Mouse (Mus musculus) forebrain, postnatal 0 days (tissue): Measurements from ENCODE around the gene Pgpep1l. TPM values are rescaled to one million over a fixed set of nuclear protein-coding genes. Genes with fewer than 3 reads are reported as not detected.
"Not testable (repeated sequence)": the region's sequence is repeated elsewhere in the genome, so short reads cannot be mapped to it uniquely, and the experiment has no call there.

Experiments
- ATAC-seq: fragments of 200-750 bp; cut with Nextera tagmentation; 2 replicates; pipeline ENCODE4 v1.8.0; 2017; ENCODE audit warnings: mild to moderate bottlenecking, moderate library complexity
- DNase-seq: peaks from one replicate; pipeline ENCODE4 v3.0.0-alpha.2; 2015
- H3K27ac ChIP-seq: fragments of 300-500 bp; sonication (generic); 2 replicates; pipeline ENCODE4 v1.5.1; 2014; ENCODE audit warnings: low read depth, mild to moderate bottlenecking, antibody characterized with exemption, low read length, moderate library complexity, mixed read lengths
- H3K27me3 ChIP-seq: fragments of 300-500 bp; sonication (generic); 2 replicates; pipeline ENCODE4 v1.6.1; 2014; ENCODE audit warnings: mild to moderate bottlenecking, low read length, mixed read lengths; ENCODE audit not compliant: insufficient read depth
- H3K36me3 ChIP-seq: fragments of 300-500 bp; sonication (generic); 2 replicates; pipeline ENCODE4 v1.6.1; 2014; ENCODE audit warnings: mild to moderate bottlenecking, moderate library complexity; ENCODE audit not compliant: insufficient read depth
- H3K4me1 ChIP-seq: fragments of 300-500 bp; sonication (generic); 2 replicates; pipeline ENCODE4 v1.6.1; 2014; ENCODE audit warnings: antibody characterized with exemption; ENCODE audit not compliant: insufficient read depth
- H3K4me2 ChIP-seq: fragments of 300-500 bp; sonication (generic); 2 replicates; pipeline ENCODE4 v1.6.1; 2014; ENCODE audit warnings: low read depth, mild to moderate bottlenecking, moderate library complexity
- H3K4me3 ChIP-seq: fragments of 300-500 bp; sonication (generic); 2 replicates; pipeline ENCODE4 v1.5.1; 2014; ENCODE audit warnings: low read depth, low read length, mixed read lengths
- H3K9ac ChIP-seq: fragments of 300-500 bp; sonication (generic); 2 replicates; pipeline ENCODE4 v1.6.1; 2014; ENCODE audit warnings: mild to moderate bottlenecking
- H3K9me3 ChIP-seq: fragments of 300-500 bp; sonication (generic); 2 replicates; pipeline ENCODE4 v1.6.1; 2016; ENCODE audit warnings: low read length
- CTCF ChIP-seq: sonication (generic); IDR thresholded peaks from 2 replicates; pipeline ENCODE4 v1.5.1; 2016; ENCODE audit warnings: antibody characterized with exemption, control low read depth, low read depth
- WGBS: fragments of 180-500 bp; shearing (Covaris S2); extraction: QIAGEN DNeasy Blood & Tissue Kit; methylation state at CpG from one replicate; pipeline ENCODE4 v1.1.7; 2014; 5-methylcytosine and 5-hydroxymethylcytosine counted together
- polyA plus RNA-seq: library from polyadenylated mRNA; unstranded; fragments of >200 nt; fragmentation: Nextera tagmentation; extraction: Ambion mirVana; gene quantifications from 2 replicates; pipeline ENCODE4 v1.2.1, GENCODE M21; 2015
- total RNA-seq: library from RNA; depleted of rRNA; stranded (reverse); fragments of >200 nt; gene quantifications from 2 replicates; pipeline ENCODE4 v1.2.3, GENCODE M21; 2014

Pgpep1l gene
- total and polyA plus RNA-seq, 2 experiments from 2014 or later = 1.0 TPM; not detected in 1

DNA sequence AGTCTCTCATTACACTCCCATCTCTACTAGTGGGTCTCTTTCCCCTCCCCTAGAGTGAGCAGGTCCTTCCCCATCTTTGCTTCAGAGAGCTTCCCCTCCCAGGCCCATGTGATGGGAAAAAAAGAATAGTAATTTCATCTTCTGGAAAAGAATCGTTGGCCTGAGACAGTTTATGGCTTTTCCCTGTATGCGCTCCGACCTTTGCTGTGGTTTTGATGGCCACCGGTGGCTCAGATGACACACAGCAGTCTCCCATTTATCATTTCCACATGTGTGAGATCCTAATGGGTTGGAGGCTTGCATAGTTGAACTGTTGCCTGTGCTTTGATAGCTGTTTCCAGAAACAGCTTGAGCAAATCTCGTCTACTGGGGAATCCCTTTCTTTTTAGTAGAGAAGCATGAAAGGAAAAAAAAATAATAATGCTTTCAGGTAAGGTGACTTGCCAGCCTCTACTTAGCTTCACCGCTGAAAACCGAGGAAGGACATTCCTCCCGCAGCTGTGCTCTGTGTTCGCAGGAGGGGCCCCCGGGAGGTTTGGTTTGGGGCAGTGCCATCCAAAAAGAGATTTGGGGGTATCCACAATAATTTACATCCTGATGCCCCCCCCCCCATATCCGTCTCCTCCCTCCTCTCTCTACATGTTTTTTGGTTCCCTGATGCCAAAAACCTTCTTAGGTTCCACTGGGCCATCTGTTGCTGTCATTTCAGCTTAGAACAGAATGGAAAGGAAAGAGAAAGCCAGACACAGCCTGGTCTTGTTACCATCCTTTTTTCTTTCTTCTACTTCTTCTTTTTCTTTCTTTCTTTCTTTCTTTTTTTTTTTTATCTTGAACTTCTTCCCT lies 13.2 kb upstream of the Pgpep1l start:
- Histone ChIP-seq H3K4me3 (no peak overlapping the region), H3K27ac (no peak overlapping the region), H3K9ac (no peak overlapping the region), H3K36me3 (no peaks in the 10 kb centered on the region), H3K4me1 (peaks cover 7% of the 10 kb centered on the region; the same call in 1 of the 2 replicates), H3K27me3 (no peaks in the 10 kb centered on the region; the same call in none of the 2 replicates), H3K4me2 (no peak overlapping the region), H3K9me3 (no peaks in the 10 kb centered on the region)
- ATAC-seq = no peak
- TF ChIP-seq CTCF = no peak
- WGBS = 45% methylated on average over 11 of the region's 11 CpGs
- no peak for DNase-seq

DNA sequence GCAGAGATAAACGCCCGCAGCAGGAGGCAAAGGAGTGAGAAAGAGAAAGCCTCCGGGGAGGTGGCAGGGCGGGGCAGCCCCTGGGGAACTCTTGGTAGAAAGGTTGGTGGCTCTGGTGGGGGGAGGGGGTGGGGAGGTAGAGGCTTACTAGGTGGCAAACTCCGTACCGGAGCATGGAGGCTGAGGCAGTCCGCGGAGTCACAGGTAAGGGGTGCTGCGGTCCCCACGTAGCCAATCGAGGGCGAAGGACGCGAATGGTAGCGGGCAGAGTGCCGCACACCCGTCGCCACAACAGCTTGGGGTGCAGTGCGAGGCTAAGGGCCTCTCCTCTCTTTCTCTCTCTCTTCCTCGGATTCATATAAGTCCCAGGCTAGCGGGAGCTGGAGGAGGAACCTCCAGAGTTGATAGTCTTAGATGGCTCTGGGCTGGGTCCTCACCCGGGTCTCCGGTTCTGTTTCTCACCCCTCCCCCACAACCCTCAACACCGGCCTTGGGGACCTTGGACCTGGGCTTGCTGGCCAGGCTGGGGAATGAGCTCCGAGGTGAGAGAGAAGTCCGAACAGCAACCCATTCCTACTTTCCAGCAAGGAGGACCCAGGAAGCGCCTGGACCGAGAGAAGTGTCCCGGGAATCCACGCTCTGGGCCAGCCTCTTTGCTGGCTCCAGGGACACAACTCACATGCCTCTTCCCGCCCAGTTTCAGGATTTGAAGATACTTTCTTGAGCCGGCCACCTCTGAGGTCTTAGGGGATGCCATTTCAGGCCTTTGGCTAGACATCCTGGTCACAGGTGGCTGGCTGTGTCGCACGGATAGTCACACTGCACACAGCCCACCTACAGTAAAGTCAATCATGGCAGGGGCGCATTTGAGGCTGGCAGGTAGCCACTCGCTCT lies 12.1 kb upstream of the Pgpep1l start:
- no peaks in the 10 kb centered on the region for H3K9me3 ChIP-seq
- no peak overlapping the region for H3K9ac ChIP-seq
- no peak for ATAC-seq
- H3K4me2 ChIP-seq = peak overlapping the region; percentile 55
- no peaks in the 10 kb centered on the region for H3K36me3 ChIP-seq
- WGBS = 7% methylated on average over 36 of the region's 36 CpGs
- no peaks in the 10 kb centered on the region; the same call in none of the 2 replicates for H3K27me3 ChIP-seq
- H3K27ac ChIP-seq = no peak overlapping the region
- TF ChIP-seq CTCF = no peak
- peaks cover 7% of the 10 kb centered on the region; the same call in 1 of the 2 replicates for H3K4me1 ChIP-seq
- H3K4me3 ChIP-seq = peak overlapping the region; percentile 16
- DNase-seq = no peak

DNA sequence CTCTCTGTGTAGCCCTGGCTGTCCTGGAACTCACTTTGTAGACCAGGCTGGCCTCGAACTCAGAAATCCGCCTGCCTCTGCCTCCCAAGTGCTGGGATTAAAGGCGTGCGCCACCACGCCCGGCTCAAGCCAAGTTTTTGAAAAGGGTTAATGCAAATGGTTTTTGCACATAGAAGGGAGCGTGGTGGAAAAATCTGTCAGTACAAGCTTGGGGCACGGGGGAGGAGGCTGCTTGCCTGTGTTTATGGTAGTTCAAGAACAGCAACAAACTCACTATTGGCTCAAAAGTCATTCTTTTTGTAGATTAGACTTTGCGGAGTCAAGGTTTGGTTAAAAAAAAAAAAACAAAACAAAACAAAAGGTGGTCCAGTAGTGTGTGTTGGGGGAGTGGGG lies 11.4 kb upstream of the Pgpep1l start:
- H3K4me3 ChIP-seq = peak overlapping the region; percentile 16; the same call in 1 of the 2 replicates
- H3K4me1 ChIP-seq, H3K27me3 ChIP-seq, ATAC-seq, H3K36me3 ChIP-seq, H3K27ac ChIP-seq, DNase-seq, H3K9me3 ChIP-seq, H3K9ac ChIP-seq: not testable (repeated sequence)
- WGBS = 50% methylated on average over 9 of the region's 9 CpGs
- H3K4me2 ChIP-seq = peak overlapping the region; percentile 55

DNA sequence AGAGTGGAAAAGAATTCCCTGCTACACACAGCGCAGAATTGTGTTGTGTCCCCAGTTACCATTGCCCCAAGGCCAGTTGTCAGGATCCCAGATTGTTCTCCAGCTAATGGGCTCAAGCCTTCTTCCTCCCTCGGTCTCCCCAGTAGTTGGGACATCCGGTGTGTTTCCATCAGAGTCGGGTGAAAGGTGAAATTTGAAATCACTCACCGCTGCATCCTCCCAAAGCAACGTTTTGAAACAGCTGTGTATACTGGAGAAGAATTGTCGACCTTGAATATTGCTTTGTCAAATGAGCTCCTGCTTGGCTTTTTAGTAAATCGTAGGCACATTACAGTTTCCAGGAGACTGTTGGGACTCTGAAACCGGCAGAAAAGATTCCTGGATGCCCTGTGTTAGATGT lies 10.9 kb upstream of the Pgpep1l start:
- peaks cover 7% of the 10 kb centered on the region; the same call in 1 of the 2 replicates for H3K4me1 ChIP-seq
- H3K4me2 ChIP-seq = no peak overlapping the region
- H3K9me3 ChIP-seq = no peaks in the 10 kb centered on the region
- H3K9ac ChIP-seq = no peak overlapping the region
- ATAC-seq (no peak), DNase-seq (no peak)
- TF ChIP-seq CTCF = no peak
- no peaks in the 10 kb centered on the region for H3K36me3 ChIP-seq
- no peak overlapping the region for H3K4me3 ChIP-seq
- H3K27ac ChIP-seq = no peak overlapping the region
- 70% methylated on average over 9 of the region's 9 CpGs for WGBS
- H3K27me3 ChIP-seq = no peaks in the 10 kb centered on the region; the same call in none of the 2 replicates

DNA sequence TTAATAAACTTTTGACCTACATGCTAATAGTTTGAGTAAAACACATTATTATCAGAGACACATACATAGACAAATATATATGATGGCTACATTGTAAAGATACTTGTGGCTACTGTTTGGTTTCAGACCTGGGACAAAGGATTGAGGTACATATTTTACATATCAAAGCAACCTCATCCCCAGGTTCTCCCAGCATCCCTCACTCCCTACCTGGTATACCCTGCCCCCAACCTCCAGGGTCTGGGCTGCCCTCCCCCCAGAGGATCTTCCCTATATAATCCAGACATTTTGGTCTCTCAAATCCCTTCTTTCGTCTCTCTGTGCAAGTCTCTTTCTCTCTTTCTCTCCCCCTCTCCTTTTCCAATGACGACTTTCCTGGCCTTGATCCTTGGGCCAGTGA lies 10.2 kb upstream of the Pgpep1l start:
- no peak overlapping the region for H3K4me2 ChIP-seq
- H3K27ac ChIP-seq = no peak overlapping the region
- TF ChIP-seq CTCF = no peak
- DNase-seq = no peak
- 51% methylated on average over 2 of the region's 2 CpGs for WGBS
- H3K9me3 ChIP-seq = no peaks in the 10 kb centered on the region
- no peaks in the 10 kb centered on the region; the same call in none of the 2 replicates for H3K27me3 ChIP-seq
- ATAC-seq = no peak
- H3K4me1 ChIP-seq = peaks cover 7% of the 10 kb centered on the region; the same call in 1 of the 2 replicates
- H3K36me3 ChIP-seq = no peaks in the 10 kb centered on the region
- no peak overlapping the region for H3K9ac ChIP-seq
- H3K4me3 ChIP-seq = no peak overlapping the region

DNA sequence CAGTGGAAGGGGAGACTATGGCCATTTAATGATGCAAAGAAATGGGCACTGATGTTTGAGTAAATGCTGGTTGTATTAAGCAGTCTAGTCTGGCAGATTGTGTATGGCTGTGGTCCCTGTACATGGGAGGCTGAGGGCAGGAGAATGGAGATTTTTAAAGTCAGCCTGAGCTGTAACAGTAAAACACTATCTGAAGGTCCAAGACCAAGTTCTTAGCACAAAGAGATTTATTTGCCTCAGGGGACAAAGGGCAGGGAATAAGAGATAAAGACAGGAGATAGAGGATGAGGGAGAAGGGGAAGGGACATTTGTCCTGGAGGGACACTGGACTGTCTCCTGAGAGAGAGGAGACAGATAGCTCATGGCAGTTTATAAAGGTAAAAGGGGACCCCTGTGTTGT lies 9.5 kb upstream of the Pgpep1l start, which contains the start of gene Fam169b:
TSS of gene Fam169b (plus strand) at position 325 of the 400 bp plus-strand sequence.
- no peak for DNase-seq
- Histone ChIP-seq H3K36me3 (no peaks in the 10 kb centered on the region), H3K4me1 (peaks cover 7% of the 10 kb centered on the region; the same call in 1 of the 2 replicates), H3K9me3 (no peaks in the 10 kb centered on the region), H3K4me2 (no peak within 1 kb of the TSS), H3K27ac (no peak within 1 kb of the TSS), H3K4me3 (no peak within 1 kb of the TSS), H3K27me3 (no peaks in the 10 kb centered on the region; the same call in none of the 2 replicates), H3K9ac (no peak within 1 kb of the TSS)
- ATAC-seq = no peak
- no peak for TF ChIP-seq CTCF
